Mouse (Mus musculus) B cell, adult 2 months (primary cell): Measurements from ENCODE around the gene Fignl2.
A peak's percentile ranks its signal among the peaks of the same experiment; 100 is the strongest.

Source experiments
- DNase-seq, 2 experiments: peaks; one replicate each; pipeline ENCODE4 v3.0.0; 2022

Gene Fignl2

DNA sequence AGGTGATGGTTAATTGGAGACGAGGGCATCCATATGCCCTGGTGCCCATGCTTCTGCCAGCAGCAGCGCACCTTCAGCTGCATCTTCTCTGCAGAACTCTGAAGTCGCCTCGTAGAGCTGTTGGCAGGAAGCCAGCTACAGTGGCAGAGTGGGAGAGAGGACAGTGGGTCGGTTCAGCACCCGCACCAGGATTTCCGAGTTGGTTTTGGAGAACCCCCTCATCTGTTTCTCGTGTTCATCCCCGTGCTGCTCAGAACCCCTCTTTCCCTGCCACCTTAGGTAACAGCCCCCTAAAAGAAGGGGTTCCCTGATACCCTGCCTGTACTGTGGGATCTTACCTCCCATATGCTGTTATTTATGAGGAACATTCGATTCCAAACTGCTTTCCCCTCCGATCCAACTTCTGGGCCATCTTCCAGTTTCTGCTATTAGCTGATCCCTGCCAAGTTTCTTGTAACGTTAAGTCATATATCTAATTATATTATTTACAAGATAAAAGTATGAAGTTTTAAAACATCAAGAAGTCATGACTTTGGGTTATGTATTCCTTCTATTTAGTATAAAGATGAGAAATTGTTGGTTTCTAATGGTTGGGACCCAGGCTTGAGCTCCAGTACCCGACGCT lies 69.9 kb downstream of the Fignl2 start:
- no peak for DNase-seq

DNA sequence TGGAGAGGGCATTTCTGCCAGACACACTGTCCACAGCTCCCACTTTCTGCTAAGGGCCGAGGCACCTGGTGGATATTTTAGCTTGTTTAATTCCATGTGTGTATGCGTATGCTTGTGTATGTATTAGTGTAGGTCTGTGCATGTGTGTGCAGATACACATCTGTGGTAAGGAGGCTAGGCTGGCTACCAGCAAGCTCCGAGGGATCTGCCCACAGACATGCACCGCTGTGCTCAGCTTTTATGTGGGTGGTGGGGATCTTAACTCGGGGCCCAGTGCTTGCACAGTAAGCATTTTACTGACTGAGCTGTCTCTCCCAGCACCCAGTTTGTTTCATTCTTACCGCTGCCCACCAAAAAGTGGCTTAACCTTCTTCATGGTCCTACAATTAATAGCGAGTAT lies 71.1 kb downstream of the Fignl2 start:
- DNase-seq: no peak

DNA sequence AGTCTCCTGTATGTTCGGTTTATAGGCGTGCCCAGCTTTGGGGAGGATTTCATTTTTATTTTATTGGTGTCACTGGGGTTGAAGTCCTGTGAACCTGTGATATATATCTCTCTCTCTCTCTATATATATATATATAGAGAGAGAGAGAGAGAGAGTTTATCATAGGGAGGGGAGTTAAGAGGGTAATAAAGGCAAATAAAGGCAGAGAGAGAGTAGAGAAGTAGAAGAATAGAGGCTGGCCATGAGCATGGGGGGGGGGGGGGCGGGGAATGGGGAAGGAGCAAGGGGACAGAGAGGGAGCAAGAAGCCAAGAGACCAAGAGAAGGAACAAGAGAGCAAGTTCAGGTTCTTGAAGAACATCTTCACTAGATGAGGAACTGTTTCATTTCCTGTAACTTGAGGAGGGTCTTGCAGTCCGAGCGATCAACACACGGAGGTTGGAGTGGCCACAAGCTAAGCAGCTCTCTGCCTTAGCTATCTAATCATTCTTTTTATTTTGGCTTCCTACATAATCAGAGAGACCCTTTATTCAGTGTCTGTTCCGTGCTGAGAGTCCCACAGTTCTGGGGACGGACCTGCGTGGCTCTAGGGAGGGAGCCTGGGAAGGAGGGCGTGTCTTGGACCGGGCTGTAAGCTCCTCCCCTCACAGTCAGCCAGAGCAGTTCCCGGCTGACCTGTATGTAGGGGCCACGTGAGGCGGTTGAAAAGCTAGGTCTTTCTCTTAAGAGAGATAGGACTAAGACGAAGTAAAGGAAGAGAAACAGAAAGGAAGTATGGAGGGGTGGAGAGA lies 71.9 kb downstream of the Fignl2 start:
- peak in 1 of 2 experiments; percentile 6 for DNase-seq

DNA sequence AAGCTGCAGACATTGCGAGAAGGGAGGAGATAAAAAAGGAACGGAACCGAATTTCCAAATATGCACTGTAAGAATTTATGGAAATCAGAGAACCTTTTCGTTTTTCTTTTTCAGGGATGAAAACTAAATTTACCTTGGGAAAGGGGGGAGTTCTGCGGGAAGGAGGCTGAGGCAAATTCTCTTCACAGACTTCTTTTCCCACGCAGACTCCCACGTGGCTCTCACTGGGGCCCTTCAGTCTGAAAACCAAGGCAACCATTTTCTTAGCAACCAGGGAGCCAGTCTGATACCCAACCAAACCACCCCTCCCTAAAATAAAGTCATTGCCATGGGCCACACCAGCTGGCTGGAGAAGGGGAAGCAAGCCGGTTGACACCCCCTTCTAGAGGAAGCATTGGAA lies 72.7 kb downstream of the Fignl2 start:
- no peak for DNase-seq

DNA sequence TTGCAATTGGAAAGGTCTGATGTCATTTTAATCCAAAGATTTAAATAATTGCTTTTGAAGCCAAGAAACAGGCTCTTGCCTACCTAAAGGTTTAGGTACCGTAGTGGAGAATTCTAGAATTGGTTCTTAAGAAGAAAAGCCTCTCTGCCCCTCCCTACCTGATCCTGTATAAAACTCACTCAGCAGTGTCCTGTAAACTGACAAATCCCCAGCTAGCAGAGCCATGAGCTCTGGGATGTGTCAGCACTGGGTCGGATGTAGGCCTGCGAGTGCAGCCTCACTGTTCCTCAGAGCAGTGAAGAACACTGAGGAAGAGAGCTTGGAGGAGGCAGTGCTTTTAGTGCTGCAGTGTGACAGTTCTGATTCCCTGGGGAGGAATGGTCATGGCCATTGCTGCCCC lies 73.8 kb downstream of the Fignl2 start:
- no peak for DNase-seq

DNA sequence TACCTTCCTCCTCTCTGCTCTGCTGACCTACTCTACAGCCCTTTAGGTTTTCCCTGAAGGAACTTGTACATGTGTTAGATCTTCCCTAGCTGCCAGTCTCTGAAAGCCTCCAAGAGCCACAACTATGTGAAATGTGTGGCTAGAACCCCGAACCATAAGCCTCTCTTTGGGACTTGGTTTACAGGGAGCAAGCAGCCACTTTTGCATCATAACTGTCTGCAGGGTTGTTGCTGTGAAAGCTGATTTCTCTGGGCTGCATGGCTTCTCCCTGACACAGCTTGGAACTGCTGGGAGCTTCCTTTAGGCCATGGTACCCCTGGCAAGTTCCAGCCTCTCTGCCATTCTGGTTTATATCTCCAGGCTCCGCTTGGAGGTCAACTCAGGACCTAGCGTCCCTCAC lies 75.9 kb downstream of the Fignl2 start:
- no peak for DNase-seq

DNA sequence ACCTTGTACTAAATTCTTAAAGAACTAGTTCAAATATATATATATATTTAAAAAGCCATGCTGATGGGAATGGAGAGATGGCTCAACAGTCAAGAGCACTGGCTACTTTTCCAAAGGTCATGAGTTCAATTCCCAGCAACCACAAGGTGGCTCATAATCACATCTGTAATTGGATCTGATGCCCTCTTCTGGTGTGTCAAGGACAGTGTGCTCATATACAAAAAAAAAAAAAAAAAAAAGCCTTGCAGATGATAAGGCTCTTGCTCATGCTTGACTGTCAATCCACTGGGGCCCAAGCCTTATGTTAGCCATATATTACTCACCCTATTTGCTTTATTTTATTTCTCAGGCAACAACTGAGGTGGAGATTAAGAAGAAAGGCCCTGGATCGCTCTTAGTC lies 76.7 kb downstream of the Fignl2 start:
- no peak for DNase-seq
